Mouse (Mus musculus): ENCODE data around the gene Gm49354.
"Not testable (repeated sequence)": the region's sequence is repeated elsewhere in the genome, so short reads cannot be mapped to it uniquely, and the experiment has no call there.

DNA sequence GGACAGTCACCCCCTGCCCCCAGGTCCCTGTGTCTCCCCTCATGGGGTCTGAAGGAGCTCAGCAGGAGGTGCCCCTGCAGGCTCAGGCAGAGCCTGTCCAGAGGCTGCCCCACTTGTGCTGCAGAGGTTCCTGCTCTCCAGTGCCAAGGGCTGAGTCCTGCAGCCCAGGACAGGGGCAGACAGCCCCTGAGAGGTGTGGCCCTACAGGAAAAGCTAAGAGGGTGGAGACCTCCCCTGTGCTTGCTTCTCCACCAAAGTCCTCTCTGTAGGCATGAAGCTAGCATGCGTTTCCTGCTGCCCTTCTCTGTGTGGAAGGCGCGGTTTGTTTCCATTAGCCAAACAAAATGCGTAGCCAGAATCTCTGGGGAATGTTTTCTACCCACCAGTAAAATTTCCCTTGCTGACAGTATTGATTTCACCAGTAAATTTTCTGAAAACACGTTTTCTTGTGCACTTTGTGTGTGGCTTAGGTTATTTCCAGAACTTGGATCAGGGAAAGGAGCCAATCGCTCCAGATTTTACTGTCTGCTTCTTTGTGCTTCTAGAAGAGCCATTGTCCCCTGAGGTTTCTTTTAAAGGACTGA is 63.1 kb downstream of the Gm49354 start:
- not testable (repeated sequence) for TF ChIP-seq CTCF (conservative IDR thresholded peaks at IDR 0.05; ENCODE audit: insufficient read depth, insufficient read length, low read depth, low read length); POLR2A (IDR thresholded peaks at IDR 0.05; ENCODE audit: low read depth, low read length)

Measured in kidney, adult 2 months (tissue).